Mouse (Mus musculus): ENCODE measurements at regions not wholly inside any gene's neighbourhood (a gene's known extent, or its start where the extent isn't known, plus 50 kb on each side); places are given as distances from the start of the nearest gene placed in this dataset.
"Not testable (repeated sequence)": the region's sequence is repeated elsewhere in the genome, so short reads cannot be mapped to it uniquely, and the experiment has no call there.

GRCm38 (mm10) chr13:57042514-57042913, 146.7 kb upstream of the Trpc7 start:
- H3K36me3 ChIP-seq (ENCODE audit: poor library complexity, severe bottlenecking), result no peaks in the 10 kb centered on the region
- H3K9ac ChIP-seq, result no peak overlapping the region
- WGBS, result 72% methylated on average over 5 of the region's 5 CpGs
- no peaks in the 10 kb centered on the region for H3K27me3 ChIP-seq
- H3K9me3 ChIP-seq (replicated peaks), result no peaks in the 10 kb centered on the region
- no peak overlapping the region for H3K4me2 ChIP-seq
- ATAC-seq, result no peak
- no peaks in the 10 kb centered on the region for H3K4me1 ChIP-seq
- H3K4me3 ChIP-seq, result no peak overlapping the region
- no peak overlapping the region for H3K27ac ChIP-seq

GRCm38 (mm10) chr13:57032871-57033270, 137.1 kb upstream of the Trpc7 start:
- Histone ChIP-seq H3K9me3 (replicated peaks) (no peaks in the 10 kb centered on the region), H3K4me2 (no peak overlapping the region), H3K4me1 (no peaks in the 10 kb centered on the region), H3K4me3 (no peak overlapping the region), H3K9ac (no peak overlapping the region), H3K36me3 (ENCODE audit: poor library complexity, severe bottlenecking) (no peaks in the 10 kb centered on the region), H3K27ac (no peak overlapping the region), H3K27me3 (no peaks in the 10 kb centered on the region)
- WGBS, result 72% methylated on average over 4 of the region's 4 CpGs
- no peak for ATAC-seq

DNA sequence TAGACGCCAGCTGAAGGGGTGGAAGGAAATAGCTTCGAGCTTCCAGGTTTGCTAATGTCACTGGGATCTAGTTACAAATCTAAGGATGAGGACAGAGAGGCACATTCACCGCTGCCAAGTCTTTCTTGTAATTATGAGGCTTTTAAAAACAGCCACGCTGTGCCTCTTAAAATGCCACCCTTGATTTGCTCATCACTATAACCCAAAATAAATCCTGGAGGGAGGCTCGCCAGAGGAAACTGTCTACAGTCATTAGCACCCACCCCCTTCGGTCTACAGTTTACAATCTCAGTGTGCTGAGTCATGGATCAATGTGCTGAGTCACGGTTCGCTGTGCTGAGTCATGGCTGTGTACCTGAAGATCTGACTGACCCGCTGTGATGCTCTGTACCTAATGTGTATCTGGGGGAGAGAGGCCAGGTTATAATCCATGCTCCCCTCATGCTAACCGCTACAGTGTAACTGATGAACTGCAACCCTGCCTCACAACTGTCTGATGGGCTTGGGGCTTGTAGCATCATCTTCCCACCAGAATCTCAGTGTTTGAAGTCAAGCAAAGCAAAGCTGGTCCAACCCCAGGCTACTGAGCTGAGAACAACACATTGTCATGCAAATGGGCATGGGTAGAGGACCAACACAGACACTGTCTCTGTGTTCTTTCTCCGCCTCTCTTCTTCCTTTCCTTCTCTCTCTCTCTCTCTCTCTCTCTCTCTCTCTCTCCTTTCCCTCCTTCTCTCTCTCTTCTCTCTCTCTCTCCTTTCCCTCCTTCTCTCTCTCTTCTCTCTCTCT, 122.0 kb upstream of the Trpc7 start:
- Histone ChIP-seq H3K9ac (no peak overlapping the region), H3K4me1 (peaks cover 7% of the 10 kb centered on the region; the same call in 1 of the 2 replicates), H3K4me3 (no peak overlapping the region), H3K9me3 (replicated peaks) (no peaks in the 10 kb centered on the region), H3K36me3 (ENCODE audit: poor library complexity, severe bottlenecking) (no peaks in the 10 kb centered on the region), H3K4me2 (no peak overlapping the region), H3K27me3 (no peaks in the 10 kb centered on the region), H3K27ac (no peak overlapping the region)
- no peak for ATAC-seq
- 68% methylated on average over 11 of the region's 11 CpGs for WGBS

DNA sequence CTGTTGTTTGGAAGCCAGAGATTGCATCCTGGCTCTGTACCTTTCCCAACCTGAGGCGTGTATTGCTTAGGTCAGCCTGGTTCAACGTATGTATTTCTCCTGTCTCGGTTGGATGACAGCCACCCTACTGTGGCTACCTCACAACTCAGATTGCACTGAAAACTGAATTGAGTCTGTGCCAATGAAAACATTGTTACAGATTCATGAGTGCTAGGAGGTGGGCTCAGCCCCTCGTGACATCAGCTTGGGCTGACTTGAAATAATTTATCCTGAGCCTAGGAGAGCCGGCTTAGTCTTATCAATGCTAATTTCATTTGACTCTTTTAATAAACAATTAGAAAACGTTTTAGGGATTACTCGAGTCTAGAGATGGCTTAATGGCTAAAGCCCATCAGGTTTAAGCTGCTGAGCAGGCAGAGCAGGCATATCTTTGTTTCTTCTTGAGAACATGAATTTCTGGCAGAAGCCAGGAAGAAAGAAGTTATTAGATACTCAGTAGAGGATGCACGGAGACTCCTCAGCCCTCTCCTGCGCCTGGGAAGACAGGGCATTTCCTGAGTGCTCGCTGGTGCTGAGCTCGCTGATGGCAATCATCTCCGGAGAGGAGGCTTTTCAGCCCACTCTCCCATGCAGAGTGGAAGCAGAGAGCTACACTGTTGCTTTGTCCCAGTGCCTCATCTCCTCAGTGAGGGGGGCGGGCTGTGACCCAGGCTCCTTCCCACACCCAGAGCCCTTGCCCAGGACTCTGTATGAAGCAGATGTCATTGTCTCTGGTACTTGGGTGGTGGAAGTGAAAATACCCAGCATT, 120.9 kb upstream of the Trpc7 start:
- Histone ChIP-seq H3K27me3 (no peaks in the 10 kb centered on the region), H3K9me3 (replicated peaks) (no peaks in the 10 kb centered on the region), H3K4me2 (no peak overlapping the region), H3K36me3 (ENCODE audit: poor library complexity, severe bottlenecking) (no peaks in the 10 kb centered on the region), H3K4me3 (no peak overlapping the region), H3K27ac (no peak overlapping the region), H3K9ac (no peak overlapping the region), H3K4me1 (peaks cover 7% of the 10 kb centered on the region; the same call in 1 of the 2 replicates)
- WGBS, result 56% methylated on average over 13 of the region's 13 CpGs
- ATAC-seq, result no peak

- not testable (repeated sequence) for H3K4me1 ChIP-seq; H3K27me3 ChIP-seq; ATAC-seq; H3K4me2 ChIP-seq; H3K9me3 ChIP-seq (replicated peaks); H3K4me3 ChIP-seq; H3K36me3 ChIP-seq (ENCODE audit: poor library complexity, severe bottlenecking); H3K9ac ChIP-seq; H3K27ac ChIP-seq
- WGBS, result 96% methylated on average over 8 of the region's 8 CpGs
Observed at GRCm38 (mm10) chr13:57007236-57007635, 111.4 kb upstream of the Trpc7 start.

DNA sequence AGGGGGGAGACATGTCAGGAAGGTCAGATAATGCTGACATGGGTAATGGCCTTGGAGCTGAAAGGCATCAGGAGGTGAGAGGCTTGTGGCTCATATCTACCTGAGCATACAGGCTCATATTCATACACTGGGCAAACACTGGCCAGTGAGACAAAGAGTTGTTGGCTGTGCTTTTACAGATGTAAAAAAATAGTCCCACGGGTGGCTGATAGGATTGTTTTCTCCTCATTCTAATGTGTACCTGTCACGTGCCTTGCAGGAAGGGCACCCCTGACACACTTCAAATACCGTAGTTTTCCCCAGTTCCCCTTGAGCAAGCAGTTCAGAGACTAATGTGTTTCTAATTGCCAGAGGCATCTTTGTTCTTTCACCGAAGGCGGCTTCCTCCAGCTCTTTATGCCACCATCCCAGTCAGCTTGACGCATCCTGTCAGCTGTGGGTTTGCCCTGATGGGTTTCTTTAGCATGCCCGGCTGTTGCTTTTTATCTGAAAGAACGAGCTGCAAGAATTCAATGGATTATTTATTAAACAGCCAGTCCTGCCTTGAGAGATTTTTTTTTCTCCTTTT, 107.9 kb upstream of the Trpc7 start:
- WGBS, result 6% methylated on average over 8 of the region's 8 CpGs
- H3K4me1 ChIP-seq, result peaks cover 16% of the 10 kb centered on the region
- H3K36me3 ChIP-seq (ENCODE audit: poor library complexity, severe bottlenecking), result no peaks in the 10 kb centered on the region
- peak overlapping the region; percentile 73 for H3K27ac ChIP-seq
- no peak overlapping the region for H3K4me3 ChIP-seq
- ATAC-seq, result peak; percentile 63
- no peaks in the 10 kb centered on the region for H3K27me3 ChIP-seq
- no peak overlapping the region for H3K9ac ChIP-seq
- no peaks in the 10 kb centered on the region for H3K9me3 ChIP-seq (replicated peaks)
- no peak overlapping the region for H3K4me2 ChIP-seq

- no peak overlapping the region for H3K9ac ChIP-seq
- no peak for ATAC-seq
Observed at GRCm38 (mm10) chr13:56992022-56992421, 96.2 kb upstream of the Trpc7 start.

GRCm38 (mm10) chr13:56974063-56974462, 78.3 kb upstream of the Trpc7 start:
- no peaks in the 10 kb centered on the region for H3K27me3 ChIP-seq
- no peak overlapping the region for H3K4me3 ChIP-seq
- no peaks in the 10 kb centered on the region for H3K36me3 ChIP-seq (ENCODE audit: poor library complexity, severe bottlenecking)
- H3K27ac ChIP-seq, result no peak overlapping the region
- no peaks in the 10 kb centered on the region for H3K4me1 ChIP-seq
- no peak for ATAC-seq
- H3K9ac ChIP-seq, result no peak overlapping the region
- peaks cover 13% of the 10 kb centered on the region for H3K9me3 ChIP-seq (replicated peaks)
- no peak overlapping the region for H3K4me2 ChIP-seq
- WGBS, result 86% methylated on average over 3 of the region's 3 CpGs

More at GRCm38 (mm10) chr13:56992022-56992421, 96.2 kb upstream of the Trpc7 start:
- H3K9me3 ChIP-seq (replicated peaks), result 0 out of 2 replicates have a peak, but pooled peaks cover 3% of the 10 kb centered on the region
- H3K27me3 ChIP-seq, result no peaks in the 10 kb centered on the region
- H3K4me2 ChIP-seq, result no peak overlapping the region
- H3K4me1 ChIP-seq, result peaks cover 9% of the 10 kb centered on the region; the same call in 1 of the 2 replicates
- no peak overlapping the region for H3K27ac ChIP-seq
- no peaks in the 10 kb centered on the region for H3K36me3 ChIP-seq (ENCODE audit: poor library complexity, severe bottlenecking)
- no peak overlapping the region for H3K4me3 ChIP-seq

GRCm38 (mm10) chr13:56955358-56955757, 59.6 kb upstream of the Trpc7 start:
- Histone ChIP-seq H3K36me3 (ENCODE audit: poor library complexity, severe bottlenecking) (no peaks in the 10 kb centered on the region), H3K27ac (no peak overlapping the region), H3K4me2 (no peak overlapping the region), H3K4me1 (no peaks in the 10 kb centered on the region), H3K9ac (no peak overlapping the region), H3K4me3 (no peak overlapping the region), H3K9me3 (replicated peaks) (no peaks in the 10 kb centered on the region), H3K27me3 (no peaks in the 10 kb centered on the region)
- 40% methylated on average over 5 of the region's 5 CpGs for WGBS
- no peak for ATAC-seq

- Histone ChIP-seq H3K9me3 (replicated peaks) (no peaks in the 10 kb centered on the region), H3K4me1 (no peaks in the 10 kb centered on the region), H3K36me3 (ENCODE audit: poor library complexity, severe bottlenecking) (no peaks in the 10 kb centered on the region), H3K4me3 (no peak overlapping the region), H3K4me2 (no peak overlapping the region), H3K9ac (no peak overlapping the region), H3K27ac (no peak overlapping the region), H3K27me3 (no peaks in the 10 kb centered on the region)
- 84% methylated on average over 6 of the region's 6 CpGs for WGBS
- no peak for ATAC-seq
Observed at GRCm38 (mm10) chr13:56948086-56948485, 52.3 kb upstream of the Trpc7 start.

DNA sequence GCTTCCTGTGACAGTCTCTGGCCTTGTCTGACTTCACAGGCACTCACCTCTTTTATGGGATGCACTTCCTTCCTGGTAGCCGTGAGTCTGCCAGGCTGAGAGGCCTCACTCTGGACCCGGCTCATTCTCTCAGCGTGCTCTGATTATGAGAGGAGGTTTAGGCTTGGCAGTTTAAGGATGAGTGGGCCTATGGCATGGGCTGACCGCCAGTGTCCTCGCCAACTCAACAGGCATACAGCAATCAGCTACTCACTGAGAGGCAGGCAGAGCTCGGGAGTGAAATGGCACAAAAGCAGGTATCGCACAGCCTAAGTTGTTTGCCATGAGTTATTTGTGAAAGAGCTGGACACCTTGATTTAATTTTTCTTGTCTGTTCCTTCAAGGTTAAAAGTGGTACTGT, 51.5 kb upstream of the Trpc7 start:
- no peaks in the 10 kb centered on the region for H3K27me3 ChIP-seq
- WGBS, result 78% methylated on average over 7 of the region's 7 CpGs
- no peaks in the 10 kb centered on the region for H3K9me3 ChIP-seq (replicated peaks)
- ATAC-seq, result no peak
- H3K9ac ChIP-seq, result no peak overlapping the region
- no peak overlapping the region for H3K4me3 ChIP-seq
- H3K36me3 ChIP-seq (ENCODE audit: poor library complexity, severe bottlenecking), result no peaks in the 10 kb centered on the region
- no peak overlapping the region for H3K27ac ChIP-seq
- no peak overlapping the region for H3K4me2 ChIP-seq
- H3K4me1 ChIP-seq, result no peaks in the 10 kb centered on the region

Data from forebrain, embryonic 13.5 days (tissue).